Mouse (Mus musculus): ENCODE data around the gene Gp1bb.

The Gp1bb gene

GRCm38 (mm10) chr16:18581623-18582205 is 40.5 kb downstream of the Gp1bb start:
- peak; percentile 48 for DNase-seq (ENCODE audit: low read depth, low spot score)

GRCm38 (mm10) chr16:18581050-18581622 is 41.1 kb downstream of the Gp1bb start:
- no peak for DNase-seq (ENCODE audit: low read depth, low spot score)

- no peak for DNase-seq (ENCODE audit: low read depth, low spot score)
Observed at GRCm38 (mm10) chr16:18580389-18580788, 41.8 kb downstream of the Gp1bb start.

- no peak for DNase-seq (ENCODE audit: low read depth, low spot score)
Observed at GRCm38 (mm10) chr16:18577599-18578160, 44.5 kb downstream of the Gp1bb start.

DNA sequence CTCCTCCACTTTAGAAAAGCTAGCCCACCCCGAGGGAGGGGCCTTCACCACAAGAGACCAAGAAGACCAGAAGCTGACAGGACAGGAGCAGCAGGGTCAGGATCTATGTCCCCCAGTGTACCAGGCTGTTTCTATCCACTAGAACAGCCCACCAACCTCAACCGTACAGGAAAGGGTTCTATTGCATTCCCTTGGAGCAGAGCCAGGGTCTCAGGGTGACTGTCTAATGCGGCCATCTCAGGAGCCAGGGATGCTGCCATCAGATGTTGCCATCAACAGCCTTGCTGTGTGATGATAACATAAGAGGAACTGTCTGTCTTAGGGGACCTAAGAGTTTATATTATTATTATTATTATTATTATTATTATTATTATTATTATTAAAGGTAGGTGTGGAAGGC is 45.1 kb downstream of the Gp1bb start:
- DNase-seq (ENCODE audit: low read depth, low spot score), result no peak

- DNase-seq (ENCODE audit: low read depth, low spot score), result no peak
Observed at GRCm38 (mm10) chr16:18574196-18574595, 48.0 kb downstream of the Gp1bb start.
